Mouse (Mus musculus): ENCODE data around the gene Tead3.

DNA sequence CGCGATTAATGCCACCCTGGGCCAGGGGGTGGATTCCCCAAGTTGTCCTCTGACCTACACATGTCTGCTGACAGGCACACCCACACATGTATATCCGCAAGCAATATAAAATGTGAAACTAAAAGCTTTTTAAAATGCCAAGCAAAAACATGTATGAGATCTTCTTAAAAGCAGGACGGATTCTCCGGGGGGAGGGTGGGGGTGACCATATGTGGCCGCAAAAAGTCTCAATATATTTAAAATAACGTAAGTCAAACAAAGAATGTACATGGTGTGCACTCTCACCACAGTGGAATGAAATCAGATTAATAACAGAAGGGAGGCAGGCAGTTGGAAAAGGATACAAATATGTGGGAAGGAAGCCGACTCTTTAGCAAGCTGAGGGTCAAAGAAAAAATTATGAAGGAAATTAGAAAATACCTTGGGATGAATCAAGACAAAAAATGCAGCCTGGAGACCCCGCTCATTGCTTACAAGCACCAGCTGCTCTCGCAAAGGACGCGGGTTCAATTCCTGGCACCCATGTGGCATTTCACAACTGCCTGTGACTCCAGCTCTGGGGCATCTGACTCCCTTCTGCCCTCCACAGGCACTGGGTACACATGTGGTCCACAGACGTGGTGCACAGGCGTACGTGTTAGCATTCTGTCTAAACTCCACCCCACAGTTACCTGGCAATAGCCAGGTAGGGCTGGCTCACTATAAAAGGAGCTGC, 43.6 kb upstream of the Tead3 start:
- TF ChIP-seq POLR2A (IDR thresholded peaks at IDR 0.05; ENCODE audit: extremely low read depth, insufficient read depth, low read length) (no peak), CTCF (IDR thresholded peaks at IDR 0.05; ENCODE audit: extremely low read depth, insufficient read depth, low read length) (no peak)
